Mouse (Mus musculus) cortical plate, adult 2 months (tissue): ENCODE measurements at regions not wholly inside any gene's neighbourhood (a gene's known extent, or its start where the extent isn't known, plus 50 kb on each side); places are given as distances from the start of the nearest gene placed in this dataset.

Experiments used
- CTCF ChIP-seq: fragments of 200-500 bp; IDR thresholded peaks from 2 replicates; pipeline ENCODE4 v1.5.1; 2011; ENCODE audit warnings: mild to moderate bottlenecking, control low read depth, low read length; ENCODE audit not compliant: insufficient read depth; ENCODE audit errors: extremely low read depth
- POLR2A ChIP-seq: fragments of 200-500 bp; IDR thresholded peaks from 2 replicates; pipeline ENCODE4 v1.6.1; 2011; ENCODE audit warnings: mild to moderate bottlenecking, low read length, control low read depth; ENCODE audit not compliant: insufficient read depth; ENCODE audit errors: extremely low read depth

DNA sequence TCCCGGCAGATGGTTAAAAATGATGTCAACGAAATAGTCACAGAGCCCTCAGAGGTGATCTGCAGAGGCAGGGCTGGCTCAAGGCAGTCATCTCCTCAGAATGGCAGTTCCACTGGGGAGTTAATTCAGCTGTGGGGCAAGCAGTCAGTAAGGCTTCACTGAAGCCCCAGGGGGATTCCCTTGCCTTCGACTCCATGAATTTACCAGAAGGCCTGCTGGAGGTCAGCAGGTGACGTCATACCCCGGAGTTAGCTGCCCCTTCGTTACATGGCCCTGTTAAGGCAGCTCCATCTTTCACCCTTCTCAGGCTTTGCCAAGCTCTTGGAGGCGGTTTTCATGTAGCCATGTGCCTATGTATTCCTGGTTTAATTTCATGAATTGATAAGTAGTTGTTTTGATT lies 178.6 kb downstream of the Fam43a start:
- TF ChIP-seq POLR2A = no peak
- TF ChIP-seq CTCF = no peak
